Mouse (Mus musculus) natural killer cell, adult 2 months (primary cell): ENCODE results near the gene Gsdma3.
"Not testable (repeated sequence)": the region's sequence is repeated elsewhere in the genome, so short reads cannot be mapped to it uniquely, and the experiment has no call there.

Source experiments
- DNase-seq, 2 experiments: peaks; one replicate each; pipeline ENCODE4 v3.0.0; 2022; ENCODE audit warnings: low spot score in 2 of 2

The Gsdma3 gene

GRCm38 (mm10) chr11:98668984-98669383 lies 42.8 kb downstream of the Gsdma3 start:
- no peak for DNase-seq

- no peak for DNase-seq
These were observed 45.2 kb downstream of the Gsdma3 start for GRCm38 (mm10) chr11:98671284-98671815.

GRCm38 (mm10) chr11:98671857-98672256 lies 45.7 kb downstream of the Gsdma3 start:
- no peak for DNase-seq

GRCm38 (mm10) chr11:98672482-98672881 lies 46.3 kb downstream of the Gsdma3 start:
- DNase-seq, result no peak

- DNase-seq, result peak; percentile 60 to 72
These were observed 47.0 kb downstream of the Gsdma3 start for GRCm38 (mm10) chr11:98673136-98673535.

GRCm38 (mm10) chr11:98675829-98676363 lies 49.7 kb downstream of the Gsdma3 start:
- DNase-seq, result no peak

GRCm38 (mm10) chr11:98680023-98680422 lies 53.9 kb downstream of the Gsdma3 start:
- DNase-seq, result no peak

GRCm38 (mm10) chr11:98680595-98680994 lies 54.4 kb downstream of the Gsdma3 start:
- not testable (repeated sequence) for DNase-seq

- no peak for DNase-seq
These were observed 55.0 kb downstream of the Gsdma3 start for GRCm38 (mm10) chr11:98681186-98681585.

- DNase-seq, result peak; percentile 95 to 96
These were observed 55.9 kb downstream of the Gsdma3 start, which contains the start of gene Psmd3 for GRCm38 (mm10) chr11:98681786-98682745. Psmd3 (plus strand) TSS chr11:98682554.

- peak in 1 of 2 experiments; percentile 17 for DNase-seq
These were observed 56.7 kb downstream of the Gsdma3 start for GRCm38 (mm10) chr11:98682811-98683210.

- no peak for DNase-seq
These were observed 59.5 kb downstream of the Gsdma3 start for GRCm38 (mm10) chr11:98685642-98686041.

GRCm38 (mm10) chr11:98686976-98687375 lies 60.8 kb downstream of the Gsdma3 start:
- DNase-seq, result no peak
